Mouse (Mus musculus) liver, embryonic 14.5 days (tissue): ENCODE data around the gene Ehbp1.

Source experiments
- CTCF ChIP-seq: IDR thresholded peaks from 2 replicates; pipeline ENCODE4 v1.5.1; 2016; ENCODE audit warnings: antibody characterized with exemption, low read depth, control low read depth
- EP300 ChIP-seq: IDR thresholded peaks from 2 replicates; pipeline ENCODE4 v1.6.1; 2016; ENCODE audit warnings: antibody characterized with exemption, low read depth

GRCm38 (mm10) chr11:22287513-22287900 is 54.6 kb downstream of the Ehbp1 start:
- TF ChIP-seq CTCF (no peak), EP300 (no peak)
